Comparison of ENCODE assay signal across 15 mouse cellular contexts in the genomic region with DNA sequence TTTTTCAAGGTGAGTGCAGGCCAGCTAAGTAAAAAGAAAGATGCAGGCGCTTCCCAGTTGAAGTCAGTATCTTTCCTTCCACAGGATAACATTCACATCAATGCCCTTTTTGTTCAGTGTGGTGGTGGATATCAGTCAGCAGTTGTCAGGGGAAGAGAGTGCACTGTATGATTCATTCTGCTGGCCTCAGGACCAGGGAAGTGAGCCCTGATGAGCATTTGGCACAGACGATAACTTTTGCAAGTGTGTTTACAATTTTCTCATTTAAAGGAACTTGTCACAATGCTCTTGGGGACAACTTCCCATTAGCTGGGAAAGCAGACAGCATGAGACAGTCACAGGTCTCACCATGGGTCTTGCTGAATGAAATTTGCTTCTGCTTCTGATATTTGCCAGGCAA.
A peak's percentile ranks its signal among the peaks of the same experiment; 100 is the strongest.
DNase-seq lines count a peak whose midpoint lies in the region; ATAC-seq lines count a peak whose summit lies in the region.
"Had no signal": no experiment of that assay in that cellular context is flagged by ENCODE, and none has a peak within 500 bp of the region (broad histone marks: within the 10 kb centered on the region; RNA-seq: fewer than 3 reads in every experiment).

No protein-coding gene starts in this region.

- no peak overlapping the region for H3K9ac ChIP-seq in heart, embryonic 11.5 days (ENCODE audit: low read depth, low read length)
- no peak overlapping the region for H3K9ac ChIP-seq in forebrain, embryonic 14.5 days (ENCODE audit: low read length)
- H3K9ac ChIP-seq: heart, embryonic 15.5 days; midbrain, embryonic 13.5 days had no signal

- no peak overlapping the region for H3K27ac ChIP-seq in heart, embryonic 11.5 days (ENCODE audit: low read depth, low read length)
- peak overlapping the region; percentile 31; the same call in 1 of the 2 replicates for H3K27ac ChIP-seq in brown adipose tissue, adult 24 weeks (replicated peaks; ENCODE audit: low read depth, low read length)
- H3K27ac ChIP-seq in forebrain, embryonic 14.5 days (ENCODE audit: low read depth, low read length): no peak overlapping the region
- H3K27ac ChIP-seq: heart, embryonic 15.5 days; midbrain, embryonic 13.5 days had no signal

- peak; percentile 54 to 56 for DNase-seq in heart, adult 9 months (ENCODE audit: low spot score in 2 of 2)
- peak; percentile 7 for DNase-seq in testis, postnatal 14 days (ENCODE audit: low spot score)
- DNase-seq in testis, postnatal 10 days (ENCODE audit: low spot score): no peak
- DNase-seq in forebrain, embryonic 14.5 days (ENCODE audit: low spot score): no peak
- DNase-seq in spleen, postnatal 36 days (ENCODE audit: low spot score in 2 of 2): no peak
- DNase-seq: cerebellum, adult 11-12 months; cerebellum, postnatal 36 days; kidney, adult 8-10 months; kidney, postnatal 36 days; liver; thymus, adult 18-20 months had no signal

- WGBS in heart, embryonic 11.5 days (ENCODE audit: insufficient replicate concordance): 34% methylated on average over 2 of the region's 2 CpGs
- 74% methylated on average over 2 of the region's 2 CpGs for WGBS in forebrain, embryonic 14.5 days

- peaks cover 9% of the 10 kb centered on the region; the same call in 1 of the 2 replicates for H3K4me1 ChIP-seq in heart, embryonic 11.5 days (ENCODE audit: control insufficient read depth, insufficient read depth, low read length)
- H3K4me1 ChIP-seq in brown adipose tissue, adult 24 weeks (ENCODE audit: control insufficient read depth, insufficient read depth, insufficient read length, low read length): no peaks in the 10 kb centered on the region
- no peaks in the 10 kb centered on the region for H3K4me1 ChIP-seq in forebrain, embryonic 14.5 days (ENCODE audit: control insufficient read depth, insufficient read depth, low read length)
- H3K4me1 ChIP-seq: midbrain, embryonic 13.5 days had no signal

- H3K27me3 ChIP-seq in heart, embryonic 11.5 days (ENCODE audit: control insufficient read depth, insufficient read depth, low read length): no peaks in the 10 kb centered on the region
- no peaks in the 10 kb centered on the region for H3K27me3 ChIP-seq in forebrain, embryonic 14.5 days (replicated peaks; ENCODE audit: control insufficient read depth, insufficient read depth, low read length)
- H3K27me3 ChIP-seq: heart, embryonic 15.5 days; midbrain, embryonic 13.5 days had no signal

- H3K36me3 ChIP-seq in heart, embryonic 11.5 days (ENCODE audit: control insufficient read depth, insufficient read depth, low read length): no peaks in the 10 kb centered on the region
- H3K36me3 ChIP-seq in forebrain, embryonic 14.5 days (ENCODE audit: control insufficient read depth, insufficient read depth, low read length): no peaks in the 10 kb centered on the region
- H3K36me3 ChIP-seq: heart, embryonic 15.5 days; midbrain, embryonic 13.5 days had no signal

- H3K4me3 ChIP-seq in heart, embryonic 11.5 days (ENCODE audit: low read depth, low read length): no peak overlapping the region
- H3K4me3 ChIP-seq in brown adipose tissue, adult 24 weeks (ENCODE audit: insufficient read depth, low read depth, low read length): no peak overlapping the region
- no peak overlapping the region for H3K4me3 ChIP-seq in forebrain, embryonic 14.5 days (ENCODE audit: low read depth, low read length)
- H3K4me3 ChIP-seq: heart, embryonic 15.5 days; midbrain, embryonic 13.5 days had no signal

- no peak overlapping the region for H3K4me2 ChIP-seq in heart, embryonic 11.5 days
- no peak overlapping the region for H3K4me2 ChIP-seq in forebrain, embryonic 14.5 days (ENCODE audit: low read length)
- H3K4me2 ChIP-seq: heart, embryonic 15.5 days; midbrain, embryonic 13.5 days had no signal

- no peak for ATAC-seq in heart, embryonic 11.5 days (replicated peaks; ENCODE audit: insufficient number of reproducible peaks, low FRiP score, low TSS enrichment)
- ATAC-seq in forebrain, embryonic 14.5 days: no peak
- ATAC-seq: midbrain, embryonic 13.5 days had no signal

- no peaks in the 10 kb centered on the region for H3K9me3 ChIP-seq in heart, embryonic 11.5 days (replicated peaks; ENCODE audit: control insufficient read depth, low read length)
- H3K9me3 ChIP-seq in forebrain, embryonic 14.5 days (replicated peaks; ENCODE audit: control insufficient read depth, low read length): no peaks in the 10 kb centered on the region
- H3K9me3 ChIP-seq: heart, embryonic 15.5 days; midbrain, embryonic 13.5 days had no signal

Comparison
In these comparisons a context has a peak if more than half of its experiments do, and no peak if none do; other contexts are left out.
1. DNase-seq: peak in heart, adult 9 months (2 of 2) and testis, postnatal 14 days (single experiment); none in testis, postnatal 10 days (single experiment), forebrain, embryonic 14.5 days (single experiment) and spleen, postnatal 36 days (0 of 2).